Mouse (Mus musculus): ENCODE measurements at regions not wholly inside any gene's neighbourhood (a gene's known extent, or its start where the extent isn't known, plus 50 kb on each side); places are given as distances from the start of the nearest gene placed in this dataset.

GRCm38 (mm10) chr13:78697814-78698519, 498.4 kb upstream of the Nr2f1 start:
- TF ChIP-seq CTCF (IDR thresholded peaks at IDR 0.05; ENCODE audit: extremely low read depth, insufficient read depth, low read length) (no peak), POLR2A (IDR thresholded peaks at IDR 0.05; ENCODE audit: extremely low read depth, insufficient read depth, low read length) (no peak)
